Mouse (Mus musculus) monocyte, adult 5-6 weeks (primary cell): ENCODE measurements around the gene Lin9. TPM values are rescaled to one million over a fixed set of nuclear protein-coding genes. Genes with fewer than 3 reads are reported as not detected.
A peak's percentile ranks its signal among the peaks of the same experiment; 100 is the strongest.
"Not testable (repeated sequence)": the region's sequence is repeated elsewhere in the genome, so short reads cannot be mapped to it uniquely, and the experiment has no call there.

Source experiments
- ATAC-seq: fragments of 153-309, 156-312 bp; replicated peaks from 2 replicates; pipeline ENCODE4 v1.8.0; 2017; ENCODE audit warnings: mild to moderate bottlenecking; ENCODE audit not compliant: low TSS enrichment, insufficient number of reproducible peaks, severe bottlenecking, poor library complexity, low FRiP score
- total RNA-seq: library from RNA; stranded (forward); fragments of 200-1000, 200-491, 200-594 nt; gene quantifications from 3 replicates; pipeline ENCODE4 v1.2.3, GENCODE M21; 2017

Gene Lin9
- 9.1 to 17.9 TPM (median 14.8 TPM) in 3 replicates for total RNA-seq

GRCm38 (mm10) chr1:180641137-180641517 is at the start of gene Lin9:
TSS of gene Lin9 (plus strand) at chr1:180641150.
- peak; percentile 97 for ATAC-seq

DNA sequence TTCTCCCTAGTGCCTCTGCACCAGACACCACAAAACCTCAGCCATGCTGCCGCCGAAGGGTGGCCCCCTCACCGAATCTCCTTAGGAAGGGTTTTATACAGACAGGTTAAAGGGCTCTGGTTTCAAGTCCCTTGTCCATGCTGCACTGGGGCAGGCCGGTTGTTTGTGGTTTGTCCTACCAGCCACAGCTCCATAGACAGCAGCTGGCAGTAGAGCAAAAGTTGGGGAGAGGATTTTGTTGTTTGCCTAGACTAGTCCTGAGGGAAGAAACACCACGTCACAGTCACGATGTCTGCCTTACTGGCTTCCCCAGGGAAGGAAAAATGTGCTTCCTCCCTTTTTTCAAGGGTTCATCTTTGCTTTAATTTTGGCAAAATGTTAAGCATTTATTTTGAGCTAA is 40.4 kb upstream of the Lin9 start:
- no peak for ATAC-seq

DNA sequence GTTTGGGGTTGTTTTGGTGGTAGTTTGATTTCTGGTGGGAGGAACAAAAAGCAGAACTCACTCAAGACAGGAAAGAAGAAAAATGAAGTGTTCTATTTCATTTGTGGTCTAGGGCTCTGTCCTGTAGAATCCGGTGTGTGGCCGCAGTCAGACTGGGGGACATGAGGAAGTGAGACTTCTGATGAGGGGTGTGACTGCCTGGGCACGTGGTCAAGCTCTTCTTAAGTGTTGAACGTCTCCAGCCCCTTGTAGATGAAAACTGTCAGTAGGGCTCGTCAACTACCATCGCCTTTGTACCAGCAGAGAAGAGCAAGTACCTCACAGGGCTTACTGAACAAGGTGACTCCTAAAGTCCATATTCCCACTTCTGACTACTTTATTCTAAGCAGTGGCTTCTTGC is 39.1 kb upstream of the Lin9 start:
- ATAC-seq: peak; percentile 92

- no peak for ATAC-seq
Measured at GRCm38 (mm10) chr1:180604579-180604978, 36.4 kb upstream of the Lin9 start.

DNA sequence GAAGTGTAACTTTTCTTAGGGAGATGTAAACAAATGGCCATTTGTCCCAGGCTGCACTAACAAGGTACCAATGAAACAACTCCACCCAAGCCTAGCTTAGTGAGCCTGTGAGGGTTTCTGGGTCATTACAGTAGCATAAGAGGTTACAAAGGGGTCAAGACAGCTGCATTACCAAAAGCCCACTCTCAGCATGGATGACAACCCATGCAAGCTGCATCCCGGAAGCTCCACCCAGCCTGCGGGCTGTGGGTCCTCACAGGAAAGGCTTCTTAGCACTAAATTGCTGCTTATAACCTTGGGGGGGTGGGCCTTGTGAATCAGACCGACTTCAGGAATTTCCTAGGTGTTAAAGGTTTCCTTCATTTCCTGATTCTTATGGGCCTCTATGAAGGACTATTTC is 34.8 kb upstream of the Lin9 start:
- no peak for ATAC-seq

DNA sequence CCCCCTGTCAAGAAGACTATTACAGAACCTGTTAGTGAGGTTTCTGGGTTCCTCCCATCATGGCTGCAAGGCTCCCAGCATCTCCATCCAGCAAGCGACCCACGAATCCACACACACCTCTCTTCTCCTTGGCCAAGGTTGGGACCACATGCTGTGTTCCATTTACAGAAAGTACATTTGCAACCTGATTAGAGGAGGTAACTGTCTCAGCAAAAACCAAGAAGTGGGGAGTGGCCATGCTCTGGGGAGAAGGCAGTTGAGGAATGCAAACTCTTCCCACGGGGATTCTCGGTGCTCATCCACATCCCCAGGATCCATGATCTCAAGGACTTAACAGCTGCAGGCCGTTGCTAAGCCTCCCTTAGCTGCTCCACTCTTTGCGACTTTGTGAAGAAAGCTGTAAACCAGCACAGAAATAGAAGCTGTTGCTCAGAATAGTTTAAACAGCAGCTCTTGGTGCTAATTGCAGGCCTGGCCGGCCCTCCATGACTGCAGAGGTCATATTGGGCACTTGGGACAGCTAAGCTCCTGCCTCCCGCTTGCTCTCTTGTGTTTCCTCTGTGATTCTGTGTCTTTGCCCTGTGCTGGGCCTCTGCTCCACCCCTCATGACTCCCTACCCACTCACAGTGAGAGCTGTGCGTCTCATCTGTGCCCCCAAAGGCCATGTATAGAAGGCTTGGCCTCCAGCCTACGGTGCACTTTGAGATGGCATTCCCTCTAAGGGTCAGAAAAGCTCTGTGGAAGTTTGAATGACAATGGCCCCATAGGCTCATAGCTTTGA is 34.0 kb upstream of the Lin9 start:
- ATAC-seq: no peak

- no peak for ATAC-seq
Measured at GRCm38 (mm10) chr1:180607578-180607879, 33.4 kb upstream of the Lin9 start.

GRCm38 (mm10) chr1:180611842-180612241 is 29.1 kb upstream of the Lin9 start:
- not testable (repeated sequence) for ATAC-seq

- ATAC-seq: no peak
Measured at GRCm38 (mm10) chr1:180616762-180617161, 24.2 kb upstream of the Lin9 start.

GRCm38 (mm10) chr1:180622389-180622788 is 18.6 kb upstream of the Lin9 start:
- no peak for ATAC-seq

- ATAC-seq: no peak
Measured at GRCm38 (mm10) chr1:180623911-180624310, 17.0 kb upstream of the Lin9 start.

DNA sequence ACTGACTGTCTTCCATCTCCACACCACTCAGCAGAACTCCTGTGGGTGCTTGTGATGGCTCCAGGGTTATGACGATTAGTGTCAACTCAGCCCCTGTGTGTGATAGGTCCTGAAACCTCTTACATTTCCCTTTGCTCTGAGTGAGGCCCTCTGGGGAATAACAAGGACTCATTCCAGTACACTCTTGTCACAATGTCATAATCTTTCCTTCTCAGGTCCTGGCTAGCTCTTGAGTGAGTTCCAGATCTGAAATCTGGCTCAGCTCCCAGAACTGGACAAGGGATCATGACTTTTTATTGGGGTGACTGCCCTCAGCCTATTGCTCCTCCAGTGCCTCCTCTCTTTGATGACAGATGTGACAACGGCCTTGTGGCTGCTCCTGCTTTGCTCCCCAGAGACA is 14.8 kb upstream of the Lin9 start:
- ATAC-seq: no peak

DNA sequence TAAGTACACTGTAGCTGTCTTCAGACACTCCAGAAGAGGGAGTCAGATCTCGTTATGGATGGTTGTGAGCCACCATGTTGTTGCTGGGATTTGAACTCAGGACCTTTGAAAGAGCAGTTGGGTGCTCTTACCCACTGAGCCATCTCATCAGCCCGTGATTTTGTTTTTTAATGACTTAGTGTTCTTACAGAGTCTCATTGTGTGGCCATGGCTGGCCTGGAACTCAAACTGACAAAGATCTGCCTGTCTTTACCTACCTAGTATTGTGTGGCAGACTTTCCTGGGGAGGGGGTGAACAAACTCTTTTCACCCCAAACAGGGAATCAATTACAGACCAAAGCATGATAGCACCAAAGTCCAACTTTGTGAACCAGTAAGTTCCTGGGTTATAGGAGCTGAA is 3.2 kb upstream of the Lin9 start:
- not testable (repeated sequence) for ATAC-seq

DNA sequence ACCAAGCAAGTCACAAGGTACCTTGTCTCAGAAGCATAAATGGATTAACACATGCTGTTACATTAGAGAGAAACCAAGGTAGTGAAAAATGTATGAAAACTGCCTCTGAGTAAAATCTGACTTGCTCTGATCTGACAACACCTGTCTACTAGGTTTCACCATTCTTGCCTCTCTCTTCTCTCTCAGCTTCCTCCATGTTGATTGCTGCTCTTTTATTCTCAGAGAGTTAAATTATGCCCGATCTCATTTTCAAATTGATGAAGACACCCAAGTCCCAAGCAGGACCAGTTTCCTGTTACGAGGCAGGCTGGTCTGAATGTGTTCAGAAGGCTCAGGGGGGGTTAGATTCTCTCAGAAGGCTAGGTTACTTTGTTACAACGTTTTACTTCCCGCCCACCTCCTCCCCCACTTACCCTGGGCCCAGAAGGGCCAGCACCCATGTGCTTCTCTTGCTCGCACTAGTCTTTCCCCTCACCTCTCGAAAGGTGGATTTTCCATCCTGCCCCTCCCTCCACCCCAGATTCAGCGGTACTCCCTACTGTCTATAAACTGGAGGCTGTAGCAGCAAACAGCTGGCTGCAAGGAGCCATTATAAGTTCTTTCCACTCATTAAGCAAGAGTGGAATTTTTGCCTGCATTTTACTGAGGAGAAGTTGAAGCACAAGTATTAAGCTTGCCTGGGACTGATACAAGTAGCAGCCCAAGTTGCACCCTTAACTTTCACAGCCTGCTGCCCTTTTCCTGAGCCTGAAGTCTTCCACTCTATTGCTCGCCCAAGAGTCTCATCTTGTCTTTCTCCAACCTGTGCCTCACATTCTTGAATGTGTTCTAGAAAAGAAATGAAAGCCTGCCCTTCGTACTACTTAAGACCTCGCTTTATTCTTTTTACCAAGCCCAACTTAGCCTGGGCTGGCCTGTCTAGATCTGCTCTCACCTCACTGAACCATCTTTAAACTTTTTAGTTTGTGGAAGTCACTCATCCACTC is 1.2 kb upstream of the Lin9 start:
- no peak for ATAC-seq

- ATAC-seq: peak; percentile 33; the same call in 1 of the 2 replicates
Measured at GRCm38 (mm10) chr1:180640605-180641125, 285 bp upstream of the Lin9 start.

GRCm38 (mm10) chr1:180641518-180642227 is 723 bp downstream of the Lin9 start:
- ATAC-seq: 0 out of 2 replicates have a peak, but pooled peaks have one; percentile 3

GRCm38 (mm10) chr1:180642228-180642564 is 1.2 kb downstream of the Lin9 start:
- ATAC-seq: no peak

GRCm38 (mm10) chr1:180691284-180691683 is 50.3 kb downstream of the Lin9 start:
- ATAC-seq: no peak
